Mouse (Mus musculus) E14TG2a.4 (cell line): ENCODE measurements around the gene Pola1.

ENCODE experiments used
- H3K27me3 ChIP-seq: 2 replicates; pipeline ENCODE4 v1.6.1; 2014; ENCODE audit warnings: low read length, control low read depth; ENCODE audit not compliant: insufficient read depth
- H3K36me3 ChIP-seq: 2 replicates; pipeline ENCODE4 v1.6.1; 2014; ENCODE audit warnings: low read length, control low read depth; ENCODE audit not compliant: insufficient read depth
- H3K4me1 ChIP-seq: replicated peaks from 2 replicates; pipeline ENCODE4 v1.6.1; 2014; ENCODE audit warnings: low read depth, low read length, control low read depth
- H3K4me3 ChIP-seq: replicated peaks from 2 replicates; pipeline ENCODE4 v1.5.1; 2014; ENCODE audit warnings: mild to moderate bottlenecking, low read length
- H3K9me3 ChIP-seq: 2 replicates; pipeline ENCODE4 v1.6.1; 2014; ENCODE audit warnings: low read length, control low read depth
- CTCF ChIP-seq: conservative IDR thresholded peaks from 2 replicates; pipeline ENCODE4 v1.5.1; 2014; ENCODE audit warnings: low read length
- NANOG ChIP-seq: IDR thresholded peaks from 2 replicates; pipeline ENCODE4 v1.6.1; 2014; ENCODE audit warnings: borderline replicate concordance, low read length, mixed read lengths
- POU5F1 ChIP-seq: IDR thresholded peaks from 2 replicates; pipeline ENCODE4 v1.6.1; 2014; ENCODE audit warnings: low read length, borderline replicate concordance

The Pola1 gene

DNA sequence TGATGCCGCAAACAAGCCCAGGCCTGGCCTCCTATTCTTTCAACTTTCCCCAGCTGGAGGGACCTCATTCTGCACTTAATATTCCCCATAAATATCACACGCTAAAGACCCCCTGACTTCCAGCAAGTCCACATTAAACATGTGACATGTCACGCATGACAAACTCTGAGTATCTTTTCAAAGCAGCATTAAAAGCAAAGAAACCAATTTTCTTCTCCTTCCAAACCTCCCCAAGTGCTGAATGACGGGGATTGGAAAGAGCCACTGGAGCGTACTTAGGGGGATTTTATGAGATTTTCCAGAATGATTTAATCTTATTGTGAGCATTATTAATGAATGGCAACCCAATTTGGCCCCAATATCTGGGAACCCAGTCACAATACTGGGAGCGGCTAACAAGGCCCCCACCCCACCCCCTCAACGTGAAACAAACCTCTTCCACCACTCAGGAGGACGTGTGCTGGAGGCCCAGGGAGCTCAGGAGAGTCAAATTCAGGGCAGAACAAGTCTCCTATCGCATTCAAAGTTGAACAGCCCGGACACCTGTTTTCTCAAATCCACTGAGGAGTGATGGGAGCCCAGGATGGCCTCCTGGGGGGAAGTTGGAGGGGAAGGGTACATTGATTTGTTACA lies 331.7 kb downstream of the Pola1 start:
- no peak for TF ChIP-seq NANOG
- no peak for TF ChIP-seq CTCF
- TF ChIP-seq POU5F1 = no peak
- Histone ChIP-seq H3K4me3 (no peak overlapping the region), H3K27me3 (peaks cover 53% of the 10 kb centered on the region), H3K9me3 (no peaks in the 10 kb centered on the region), H3K4me1 (peaks cover 14% of the 10 kb centered on the region; the same call in 1 of the 2 replicates), H3K36me3 (peaks cover under 1% of the 10 kb centered on the region)

DNA sequence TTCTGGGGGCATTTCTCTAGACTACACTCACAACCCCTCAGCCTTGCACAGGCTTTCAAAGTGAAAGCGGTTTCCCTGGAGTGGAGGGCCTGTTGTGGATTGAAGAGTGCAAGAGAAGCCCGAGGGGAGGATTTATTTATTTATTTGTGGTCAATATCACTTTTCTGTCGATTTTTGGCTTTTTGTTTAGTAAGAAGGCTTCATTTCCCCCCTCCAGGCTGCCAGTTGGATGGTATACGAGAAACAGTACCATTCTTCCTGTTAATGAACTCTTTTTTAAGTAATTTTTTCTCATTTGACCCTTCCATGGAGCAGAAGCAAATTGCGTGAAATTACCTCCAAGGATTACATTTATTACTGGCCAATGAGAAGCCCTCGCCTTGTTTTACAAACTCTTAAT lies 332.2 kb downstream of the Pola1 start:
- TF ChIP-seq NANOG (no peak), CTCF (no peak), POU5F1 (no peak)
- Histone ChIP-seq H3K36me3 (no peaks in the 10 kb centered on the region), H3K4me1 (peaks cover 14% of the 10 kb centered on the region; the same call in 1 of the 2 replicates), H3K27me3 (peaks cover 58% of the 10 kb centered on the region), H3K4me3 (no peak overlapping the region), H3K9me3 (no peaks in the 10 kb centered on the region)

DNA sequence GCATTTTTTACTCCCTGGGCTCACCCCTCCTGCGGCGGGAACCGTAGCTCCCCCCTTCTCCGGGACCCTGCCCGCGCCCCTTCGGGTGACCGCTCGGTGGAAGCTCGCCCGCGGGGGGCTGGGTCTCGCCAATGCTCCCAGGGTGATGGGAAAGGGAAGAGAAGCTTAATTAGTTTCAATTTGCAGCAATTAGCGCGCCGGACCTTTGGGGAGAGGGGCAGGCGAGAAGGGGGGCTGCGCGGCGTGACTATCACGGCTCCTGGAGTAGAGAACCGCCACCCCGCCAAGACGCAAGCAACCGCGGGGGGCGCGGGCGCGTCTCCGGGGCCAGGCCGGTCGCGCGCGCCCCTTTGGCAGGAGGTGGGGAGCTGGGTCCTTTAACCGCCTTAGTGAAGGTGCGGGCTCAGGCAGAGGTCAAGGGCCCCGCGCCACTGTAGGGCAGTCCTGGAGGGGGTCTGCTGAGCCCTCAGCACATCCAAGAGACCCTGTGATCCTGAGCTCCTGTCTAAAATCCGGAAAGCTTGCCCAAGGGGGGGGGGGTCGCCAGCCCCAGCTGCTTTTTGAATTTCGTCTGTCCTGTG lies 332.8 kb downstream of the Pola1 start:
- Histone ChIP-seq H3K4me1 (peaks cover 14% of the 10 kb centered on the region; the same call in 1 of the 2 replicates), H3K36me3 (no peaks in the 10 kb centered on the region), H3K9me3 (no peaks in the 10 kb centered on the region), H3K27me3 (peaks cover 64% of the 10 kb centered on the region), H3K4me3 (peak overlapping the region; percentile 62)
- TF ChIP-seq POU5F1 (no peak), NANOG (no peak), CTCF (no peak)

DNA sequence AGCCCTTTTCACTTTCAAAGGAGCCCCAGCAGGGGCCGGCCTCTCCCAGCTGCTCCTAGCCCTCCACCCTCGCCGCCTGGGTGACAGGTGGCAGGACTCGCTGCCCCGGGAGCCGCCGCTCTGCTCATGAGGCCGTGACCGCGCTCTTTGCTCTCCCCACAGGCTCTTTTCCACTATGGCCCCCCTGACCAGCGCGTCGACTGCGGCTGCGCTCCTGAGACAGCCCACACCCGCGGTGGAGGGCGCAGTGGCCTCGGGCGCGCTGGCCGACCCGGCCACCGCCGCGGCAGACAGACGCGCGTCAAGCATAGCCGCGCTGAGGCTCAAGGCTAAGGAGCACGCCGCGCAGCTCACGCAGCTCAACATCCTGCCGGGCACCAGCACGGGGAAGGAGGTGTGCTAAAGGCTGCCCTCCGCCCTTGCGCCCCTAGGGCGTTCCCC lies 334.9 kb downstream of the Pola1 start:
- Histone ChIP-seq H3K4me1 (peaks cover 14% of the 10 kb centered on the region; the same call in 1 of the 2 replicates), H3K9me3 (no peaks in the 10 kb centered on the region), H3K4me3 (peak overlapping the region; percentile 55), H3K27me3 (peaks cover 84% of the 10 kb centered on the region), H3K36me3 (no peaks in the 10 kb centered on the region)
- TF ChIP-seq NANOG (no peak), CTCF (no peak), POU5F1 (no peak)

DNA sequence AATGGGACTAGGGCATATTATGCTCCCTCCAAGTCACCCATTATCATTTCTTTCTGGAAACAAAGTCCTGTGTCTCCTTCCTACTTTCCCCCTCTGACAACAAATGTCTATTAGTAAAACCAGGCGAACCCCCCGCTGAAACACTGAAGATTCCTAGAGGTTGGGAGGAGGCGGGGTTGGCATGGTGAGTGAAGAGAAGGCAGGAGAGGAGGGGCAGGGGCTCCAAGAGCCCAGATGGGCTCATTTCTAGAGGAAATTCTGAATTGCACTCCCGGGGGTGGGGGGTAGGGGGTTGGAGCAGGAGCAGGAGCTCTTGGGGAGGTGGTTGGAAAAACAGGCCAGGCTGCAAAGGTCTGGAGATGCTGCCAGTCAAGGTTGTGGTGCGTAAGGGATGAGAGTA lies 336.1 kb downstream of the Pola1 start:
- Histone ChIP-seq H3K27me3 (peaks cover 90% of the 10 kb centered on the region), H3K4me1 (peaks cover 14% of the 10 kb centered on the region; the same call in 1 of the 2 replicates), H3K4me3 (no peak overlapping the region), H3K9me3 (no peaks in the 10 kb centered on the region), H3K36me3 (no peaks in the 10 kb centered on the region)
- TF ChIP-seq CTCF = no peak
- no peak for TF ChIP-seq POU5F1
- no peak for TF ChIP-seq NANOG

DNA sequence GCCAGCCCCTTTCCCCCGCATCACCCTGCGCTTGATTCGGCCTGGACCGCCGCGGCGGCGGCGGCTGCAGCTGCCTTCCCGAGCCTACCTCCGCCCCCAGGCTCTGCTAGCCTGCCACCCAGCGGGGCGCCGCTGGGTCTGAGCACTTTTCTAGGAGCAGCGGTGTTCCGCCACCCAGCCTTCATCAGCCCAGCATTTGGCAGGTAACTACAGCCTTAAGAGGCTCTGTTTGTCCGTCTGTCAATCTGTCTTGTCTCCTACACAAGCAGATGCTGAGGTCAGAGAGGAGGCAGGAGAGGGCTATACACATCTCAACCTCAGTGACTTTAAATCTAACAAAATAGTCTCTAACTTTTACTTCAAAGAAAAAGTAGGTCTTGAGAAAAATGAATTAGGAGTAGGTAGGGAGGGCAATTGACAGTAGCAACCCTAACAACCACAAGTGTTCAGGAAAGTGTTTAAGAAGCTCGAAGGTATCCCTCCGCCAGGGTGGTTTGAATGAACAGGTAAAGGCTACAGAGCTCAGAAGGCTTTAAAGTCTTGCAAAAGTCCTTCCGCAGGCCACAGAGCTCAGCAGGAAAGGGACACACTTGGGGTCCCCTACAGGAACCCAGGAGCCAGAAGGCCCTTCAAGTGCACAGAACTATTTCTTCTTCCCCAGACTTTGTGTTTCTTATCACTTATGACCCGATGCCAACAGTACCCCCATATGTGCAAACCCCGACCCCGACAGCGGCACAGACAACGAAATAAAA lies 337.0 kb downstream of the Pola1 start:
- peaks cover 22% of the 10 kb centered on the region; the same call in 1 of the 2 replicates for H3K4me1 ChIP-seq
- H3K9me3 ChIP-seq = no peaks in the 10 kb centered on the region
- no peak for TF ChIP-seq POU5F1
- TF ChIP-seq CTCF = no peak
- TF ChIP-seq NANOG = no peak
- no peaks in the 10 kb centered on the region for H3K36me3 ChIP-seq
- peaks cover 92% of the 10 kb centered on the region for H3K27me3 ChIP-seq
- no peak overlapping the region for H3K4me3 ChIP-seq

DNA sequence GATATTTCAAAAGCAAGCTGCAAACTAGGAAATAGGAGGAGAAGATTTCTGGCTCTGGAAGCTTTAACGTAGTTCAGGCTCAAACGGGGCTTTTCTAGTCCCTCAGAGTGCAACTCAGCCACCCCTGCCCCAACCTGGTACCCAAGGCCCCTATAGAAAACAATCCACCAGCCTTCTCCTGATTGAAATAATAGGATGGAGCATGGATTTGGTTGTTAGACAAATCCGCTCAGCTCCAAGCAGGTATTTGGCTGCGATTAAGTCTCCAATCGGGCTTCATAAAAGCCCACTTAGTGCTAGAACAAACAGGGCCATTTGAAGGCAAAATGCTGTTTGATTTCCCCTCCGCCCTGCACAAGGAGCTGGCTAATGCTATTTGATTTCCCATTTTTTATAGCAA lies 339.9 kb downstream of the Pola1 start:
- Histone ChIP-seq H3K9me3 (no peaks in the 10 kb centered on the region), H3K36me3 (no peaks in the 10 kb centered on the region), H3K4me1 (peaks cover 21% of the 10 kb centered on the region; the same call in 1 of the 2 replicates), H3K27me3 (peaks cover 92% of the 10 kb centered on the region), H3K4me3 (no peak overlapping the region)
- TF ChIP-seq POU5F1 (no peak), CTCF (no peak), NANOG (no peak)

DNA sequence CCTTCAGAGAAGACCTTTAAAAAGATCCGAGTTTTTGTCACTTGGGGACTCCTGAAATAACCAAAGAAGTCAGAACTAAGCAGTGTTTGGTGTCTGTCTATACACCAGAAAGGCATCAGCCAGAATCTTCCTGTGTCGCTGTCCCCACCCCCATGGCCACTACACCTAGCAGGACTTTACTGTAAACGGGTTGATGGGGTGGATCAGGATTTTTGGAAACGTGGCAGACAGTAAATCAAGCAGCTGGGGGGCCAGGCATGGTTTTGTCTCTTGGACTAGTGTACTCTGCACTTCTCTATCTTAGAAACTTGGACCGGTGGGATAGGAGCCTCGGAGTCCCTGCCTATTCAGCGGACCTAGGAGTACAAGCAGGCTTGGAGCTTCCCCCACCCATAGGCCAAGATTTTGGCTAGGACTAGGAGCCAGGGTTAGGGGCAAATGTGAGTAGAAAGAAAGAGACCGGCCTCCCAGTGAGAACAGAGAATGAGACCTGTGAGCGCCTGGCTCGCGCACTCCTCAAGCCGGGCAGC lies 342.0 kb downstream of the Pola1 start:
- Histone ChIP-seq H3K36me3 (no peaks in the 10 kb centered on the region), H3K4me3 (no peak overlapping the region), H3K9me3 (no peaks in the 10 kb centered on the region), H3K27me3 (peaks cover 91% of the 10 kb centered on the region), H3K4me1 (peaks cover 19% of the 10 kb centered on the region)
- TF ChIP-seq NANOG (no peak), POU5F1 (no peak)
